Comparison of ENCODE assay signal across 18 mouse cellular contexts in the genomic region with DNA sequence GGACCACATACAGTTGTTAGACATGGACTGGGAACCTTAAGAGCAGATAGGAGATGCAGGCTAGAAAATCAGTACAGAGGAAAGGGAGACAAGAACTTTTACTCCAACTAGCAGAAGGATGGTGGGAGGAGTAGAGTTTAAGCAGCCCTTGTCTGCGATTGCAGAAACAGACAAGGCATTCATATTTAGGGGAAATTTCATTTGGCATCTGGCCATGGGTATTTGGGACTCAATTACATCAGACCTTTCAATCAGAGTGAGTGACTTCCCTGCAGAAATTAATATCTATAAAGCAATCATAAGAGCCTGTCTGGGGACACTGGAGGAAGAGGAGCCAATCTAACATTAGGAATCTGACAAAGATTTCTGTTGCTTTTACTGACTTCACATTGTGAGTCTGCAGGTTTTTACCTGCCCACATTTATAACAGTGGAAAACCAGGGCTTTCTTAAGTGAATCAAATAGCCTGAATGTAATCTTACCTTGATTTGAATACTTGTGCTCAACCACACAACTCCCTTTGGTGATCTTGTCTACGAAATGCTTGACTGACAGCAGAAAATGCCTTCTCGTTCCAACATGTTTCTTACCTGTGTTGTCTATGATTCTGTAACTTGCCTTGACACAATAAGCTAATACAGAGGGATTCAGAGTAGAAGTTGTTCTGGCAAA.
"Had no signal": no experiment of that assay in that cellular context is flagged by ENCODE, and none has a peak within 500 bp of the region (broad histone marks: within the 10 kb centered on the region; RNA-seq: fewer than 3 reads in every experiment).

No protein-coding gene starts in this region.

- H3K4me3 ChIP-seq: kidney, embryonic 15.5 days; left cerebral cortex, adult 2 months; limb, embryonic 10.5 days; liver, embryonic 15.5 days; midbrain, embryonic 10.5 days; neural tube, embryonic 13.5 days had no signal

- ATAC-seq: lung, postnatal 0 days; midbrain, embryonic 16.5 days had no signal

- H3K36me3 ChIP-seq: kidney, embryonic 15.5 days; limb, embryonic 10.5 days; liver, embryonic 15.5 days; midbrain, embryonic 10.5 days; neural tube, embryonic 13.5 days had no signal

- DNase-seq: kidney, adult 2 months; kidney, postnatal 14 days; lung, adult 2 months; lung, postnatal 36 days; retina, postnatal 1 day; right cerebral cortex, postnatal 4 days; spleen, adult 18-20 months; thymus, adult 2 months; thymus, postnatal 25 days had no signal

- H3K9me3 ChIP-seq: kidney, embryonic 15.5 days; limb, embryonic 10.5 days; liver, embryonic 15.5 days had no signal

- H3K4me2 ChIP-seq: kidney, embryonic 15.5 days; liver, embryonic 11.5 days; liver, embryonic 15.5 days; neural tube, embryonic 13.5 days had no signal

- H3K27ac ChIP-seq: kidney, embryonic 15.5 days; left cerebral cortex, adult 2 months; limb, embryonic 10.5 days; liver, embryonic 15.5 days; midbrain, embryonic 10.5 days; neural tube, embryonic 13.5 days had no signal

- H3K4me1 ChIP-seq: kidney, embryonic 15.5 days; limb, embryonic 10.5 days; liver, embryonic 15.5 days; midbrain, embryonic 10.5 days; neural tube, embryonic 13.5 days had no signal

- H3K27me3 ChIP-seq: kidney, embryonic 15.5 days; liver, embryonic 15.5 days; neural tube, embryonic 13.5 days had no signal

- H3K9ac ChIP-seq: kidney, embryonic 15.5 days; liver, embryonic 15.5 days; neural tube, embryonic 13.5 days had no signal
